Comparison of ENCODE assay signal across 8 mouse cellular contexts in the genomic region with DNA sequence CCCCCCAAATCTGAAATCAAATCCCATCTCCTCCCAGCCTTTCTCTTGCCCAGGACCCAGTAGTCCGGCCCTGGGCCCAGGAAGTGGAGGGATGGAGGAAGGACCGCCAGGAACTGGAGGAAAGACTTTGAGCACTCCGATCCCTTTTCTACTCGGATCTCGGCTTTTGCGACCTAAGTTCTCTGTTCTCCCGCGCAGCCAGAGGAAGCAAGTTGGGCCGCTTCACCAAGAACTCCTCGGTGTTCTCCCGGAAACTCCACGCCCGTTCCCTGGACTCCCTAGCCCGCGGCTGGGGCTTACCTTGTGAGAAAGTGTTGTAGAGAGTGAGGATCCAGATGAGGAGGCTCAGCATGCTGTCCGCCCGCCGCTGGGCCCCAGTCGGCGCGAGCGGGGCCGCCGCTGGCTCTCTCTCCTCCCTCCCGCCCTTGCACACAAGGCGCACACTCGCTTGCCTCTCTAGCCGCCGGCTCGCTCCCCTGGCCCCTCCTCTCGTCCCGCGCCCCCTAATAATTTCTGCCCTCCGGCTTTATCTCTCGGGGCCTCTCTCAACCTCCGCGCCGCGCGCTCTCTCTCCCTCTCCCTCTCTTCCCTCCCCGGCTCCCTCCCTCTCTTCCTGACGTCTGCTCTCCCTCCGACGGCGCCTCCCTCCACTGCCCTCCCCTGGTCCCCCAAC. TPM values are rescaled to one million over a fixed set of nuclear protein-coding genes. Genes with fewer than 3 reads are reported as not detected.
A peak's percentile ranks its signal among the peaks of the same experiment; 100 is the strongest.
DNase-seq lines count a peak whose midpoint lies in the region; ATAC-seq and TF ChIP-seq lines count a peak whose summit lies in the region.

Gene Kirrel, minus strand, starts transcription at position 652 of the 673 bp plus-strand sequence.

- H3K9me3 ChIP-seq in intestine, postnatal 0 days (ENCODE audit: control insufficient read depth): no peaks in the 10 kb centered on the region
- H3K9me3 ChIP-seq in liver, postnatal 0 days (ENCODE audit: low read length): no peaks in the 10 kb centered on the region

- WGBS in intestine, postnatal 0 days: 0% methylated on average over 44 of the region's 45 CpGs
- 1% methylated on average over 44 of the region's 45 CpGs for WGBS in liver, postnatal 0 days (ENCODE audit: insufficient replicate concordance)

- peak; percentile 60 for TF ChIP-seq CTCF in intestine, postnatal 0 days (IDR thresholded peaks at IDR 0.05; ENCODE audit: low read depth)
- no peak for TF ChIP-seq CTCF in liver, postnatal 0 days (IDR thresholded peaks at IDR 0.05; ENCODE audit: low read depth)

- H3K4me3 ChIP-seq in intestine, postnatal 0 days (ENCODE audit: low read depth, low read length): peak within 1 kb of the TSS; percentile 56
- peak within 1 kb of the TSS; percentile 53 for H3K4me3 ChIP-seq in liver, postnatal 0 days (ENCODE audit: low read depth, low read length)

- ATAC-seq in intestine, postnatal 0 days: peak; percentile 79
- peak; percentile 47; the same call in 1 of the 2 replicates for ATAC-seq in liver, postnatal 0 days
- ATAC-seq in neutrophil, adult 5-6 weeks (ENCODE audit: extremely low read depth, insufficient number of reproducible peaks, low FRiP score, poor library complexity, severe bottlenecking): 0 out of 2 replicates have a peak, but pooled peaks have one; percentile 10

- peak within 1 kb of the TSS; percentile 55 for H3K9ac ChIP-seq in intestine, postnatal 0 days (ENCODE audit: low read depth, low read length)
- H3K9ac ChIP-seq in liver, postnatal 0 days (replicated peaks): peak within 1 kb of the TSS; percentile 51; the same call in 1 of the 2 replicates

- peak within 1 kb of the TSS; percentile 64 for H3K27ac ChIP-seq in intestine, postnatal 0 days (ENCODE audit: low read depth, low read length)
- H3K27ac ChIP-seq in liver, postnatal 0 days (ENCODE audit: low read depth): no peak within 1 kb of the TSS

- H3K4me2 ChIP-seq in intestine, postnatal 0 days (replicated peaks; ENCODE audit: low read depth): peak within 1 kb of the TSS; percentile 70
- peak within 1 kb of the TSS; percentile 72 for H3K4me2 ChIP-seq in liver, postnatal 0 days (ENCODE audit: low read depth, low read length)

- no peaks in the 10 kb centered on the region for H3K36me3 ChIP-seq in intestine, postnatal 0 days (ENCODE audit: control insufficient read depth, insufficient read depth)
- H3K36me3 ChIP-seq in liver, postnatal 0 days (replicated peaks; ENCODE audit: insufficient read depth, low read length): no peaks in the 10 kb centered on the region

- no peak for TF ChIP-seq EP300 in liver, postnatal 0 days (IDR thresholded peaks at IDR 0.05; ENCODE audit: low read depth)

- 0 out of 2 replicates have a peak, but pooled peaks cover 3% of the 10 kb centered on the region for H3K4me1 ChIP-seq in intestine, postnatal 0 days (replicated peaks; ENCODE audit: control insufficient read depth, insufficient read depth, low read length)
- H3K4me1 ChIP-seq in liver, postnatal 0 days (ENCODE audit: insufficient read depth): peaks cover 5% of the 10 kb centered on the region

- DNase-seq in left cerebral cortex, adult 18-20 months (ENCODE audit: low spot score in 2 of 2): peak; percentile 34 to 36
- no peak for DNase-seq in left cerebral cortex, adult 8-10 months (ENCODE audit: low spot score in 2 of 2)
- DNase-seq in embryo, embryonic 11 days: peak; percentile 92
- peak; percentile 99 for DNase-seq in heart, adult 11 months
- DNase-seq in liver, postnatal 0 days: peak; percentile 51
- peak; percentile 66 for DNase-seq in urinary bladder, adult 2 months (ENCODE audit: low spot score)

- H3K27me3 ChIP-seq in intestine, postnatal 0 days (replicated peaks; ENCODE audit: control insufficient read depth, insufficient read depth, low read length): peaks cover 10% of the 10 kb centered on the region
- H3K27me3 ChIP-seq in liver, postnatal 0 days (ENCODE audit: insufficient read depth, low read length): peaks cover 45% of the 10 kb centered on the region

RNA-seq across cellular contexts. Expression of gene Kirrel, which starts in this region (rescaled TPM):
- 1 to 10 TPM; 3.9 to 4.2 TPM for total RNA-seq in left cerebral cortex, adult 18-20 months (2021)
- 1 to 10 TPM; 4.0 to 5.2 (median 4.7) TPM for total RNA-seq in left cerebral cortex, adult 8-10 months (2022)
- 3.8 and 4.4 TPM in 2 replicates for polyA plus RNA-seq in intestine, postnatal 0 days (2015; fragmentation: Nextera tagmentation; extraction: Ambion mirVana)
- polyA plus RNA-seq in liver, postnatal 0 days (2015; fragmentation: Nextera tagmentation; extraction: Ambion mirVana): 0.67 and 0.73 TPM in 2 replicates
- total RNA-seq in neutrophil, adult 5-6 weeks (2017): not detected in 2 replicates
- polyA plus RNA-seq in urinary bladder, adult 2 months (2012; rRNA removed): 23.5 and 23.6 TPM in 2 replicates

Comparison
In these comparisons a context has a peak if more than half of its experiments do, and no peak if none do; other contexts are left out.
1. DNase-seq: peak in left cerebral cortex, adult 18-20 months (2 of 2), embryo, embryonic 11 days (single experiment), heart, adult 11 months (single experiment) and urinary bladder, adult 2 months (single experiment); none in left cerebral cortex, adult 8-10 months (0 of 2).
2. Peak in DNase-seq, ATAC-seq, H3K4me3 ChIP-seq, H3K9ac ChIP-seq and H3K4me2 ChIP-seq in liver, postnatal 0 days; RNA of the gene not detected or under 1 TPM.
3. Peak in ATAC-seq in neutrophil, adult 5-6 weeks; RNA of the gene not detected or under 1 TPM.
4. ATAC-seq: peak in every context shown above with its lines; median percentile 79 in intestine, postnatal 0 days; 47 in liver, postnatal 0 days; 10 in neutrophil, adult 5-6 weeks.